Mouse (Mus musculus): Measurements from ENCODE around the gene Ccdc174. TPM values are rescaled to one million over a fixed set of nuclear protein-coding genes. Genes with fewer than 3 reads are reported as not detected.

Gene Ccdc174
- 28.4 and 35.5 TPM in 2 replicates for polyA plus RNA-seq (2015; fragmentation: Nextera tagmentation; extraction: Ambion mirVana)

DNA sequence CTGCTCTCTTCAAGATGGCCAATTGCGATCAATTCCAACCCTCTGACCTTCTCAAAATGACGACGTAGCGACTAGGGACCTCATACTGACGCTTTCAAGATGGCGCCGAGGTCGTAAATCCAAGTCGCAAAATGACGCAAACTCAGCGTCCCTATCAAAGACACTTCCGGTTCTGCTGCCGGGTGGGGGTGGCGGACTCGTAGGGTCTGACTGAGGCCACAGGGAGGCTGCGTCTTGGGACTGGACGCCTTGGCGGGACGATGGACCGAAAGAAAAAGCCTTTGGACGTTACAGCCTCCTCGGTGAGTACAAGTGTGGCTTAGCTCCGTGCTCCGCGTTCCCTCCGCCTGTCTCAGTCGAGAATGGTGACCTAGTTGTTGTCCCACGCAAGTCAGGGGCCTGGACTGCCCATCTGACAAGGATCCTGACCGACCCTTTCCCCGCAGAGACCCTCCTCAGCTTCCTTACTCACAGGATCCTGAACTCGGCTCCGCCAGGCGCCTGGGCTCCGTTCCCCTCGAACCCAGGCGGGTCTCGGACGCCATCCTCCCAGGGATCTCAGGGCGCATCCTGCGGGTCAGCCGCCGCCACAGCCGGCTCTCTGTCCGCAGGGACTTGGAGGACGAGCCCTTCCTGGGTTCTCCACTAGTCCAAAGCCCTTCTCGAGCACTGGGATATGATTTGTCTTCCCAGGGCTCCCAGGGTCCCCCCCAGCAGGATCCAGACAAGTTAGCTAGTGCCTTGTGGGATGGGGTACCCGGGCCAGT is at the start of gene Ccdc174:
Ccdc174 (plus strand) TSS at position 169 of the 767 bp plus-strand sequence.
- H3K4me3 ChIP-seq (ENCODE audit: low read length): peak within 1 kb of the TSS; percentile 98
- H3K9me3 ChIP-seq (ENCODE audit: control insufficient read depth, low read length): no peaks in the 10 kb centered on the region
- H3K36me3 ChIP-seq (ENCODE audit: control insufficient read depth, insufficient read depth, low read length): peaks cover 7% of the 10 kb centered on the region
- H3K4me2 ChIP-seq (ENCODE audit: low read depth, low read length): peak within 1 kb of the TSS; percentile 86
- under 1% methylated on average over 47 of the region's 47 CpGs for WGBS
- peak; percentile 97 for ATAC-seq (ENCODE audit: low read depth)
- H3K4me1 ChIP-seq (replicated peaks; ENCODE audit: control insufficient read depth, insufficient read depth, low read length): peaks cover 7% of the 10 kb centered on the region
- peak within 1 kb of the TSS; percentile 47 for H3K27ac ChIP-seq (ENCODE audit: low read length)
- peak within 1 kb of the TSS; percentile 98 for H3K9ac ChIP-seq (ENCODE audit: low read length)
- H3K27me3 ChIP-seq (ENCODE audit: control insufficient read depth, insufficient read depth, low read depth, low read length): no peaks in the 10 kb centered on the region

- H3K4me3 ChIP-seq (ENCODE audit: low read length): no peak overlapping the region
- no peaks in the 10 kb centered on the region for H3K36me3 ChIP-seq (ENCODE audit: control insufficient read depth, insufficient read depth, low read length)
- 54% methylated on average over 3 of the region's 3 CpGs for WGBS
Observed at GRCm38 (mm10) chr6:91832863-91833440, 44.9 kb upstream of the Ccdc174 start.

GRCm38 (mm10) chr6:91839010-91839871 is 38.6 kb upstream of the Ccdc174 start:
- H3K4me1 ChIP-seq (replicated peaks; ENCODE audit: control insufficient read depth, insufficient read depth, low read length): 0 out of 2 replicates have a peak, but pooled peaks cover 4% of the 10 kb centered on the region
- no peak overlapping the region for H3K27ac ChIP-seq (ENCODE audit: low read length)
- no peak overlapping the region for H3K9ac ChIP-seq (ENCODE audit: low read length)
- H3K9me3 ChIP-seq (ENCODE audit: control insufficient read depth, low read length): no peaks in the 10 kb centered on the region
- 13% methylated on average over 23 of the region's 23 CpGs for WGBS
- peaks cover 33% of the 10 kb centered on the region for H3K27me3 ChIP-seq (ENCODE audit: control insufficient read depth, insufficient read depth, low read depth, low read length)
- ATAC-seq (ENCODE audit: low read depth): no peak
- H3K4me3 ChIP-seq (ENCODE audit: low read length): no peak overlapping the region
- no peak overlapping the region for H3K4me2 ChIP-seq (ENCODE audit: low read depth, low read length)
- no peaks in the 10 kb centered on the region for H3K36me3 ChIP-seq (ENCODE audit: control insufficient read depth, insufficient read depth, low read length)

More at GRCm38 (mm10) chr6:91832863-91833440, 44.9 kb upstream of the Ccdc174 start:
- Histone ChIP-seq H3K9me3 (ENCODE audit: control insufficient read depth, low read length) (no peaks in the 10 kb centered on the region), H3K4me2 (ENCODE audit: low read depth, low read length) (no peak overlapping the region), H3K4me1 (replicated peaks; ENCODE audit: control insufficient read depth, insufficient read depth, low read length) (no peaks in the 10 kb centered on the region), H3K27ac (ENCODE audit: low read length) (no peak overlapping the region), H3K9ac (ENCODE audit: low read length) (no peak overlapping the region), H3K27me3 (ENCODE audit: control insufficient read depth, insufficient read depth, low read depth, low read length) (no peaks in the 10 kb centered on the region)
- no peak for ATAC-seq (ENCODE audit: low read depth)

GRCm38 (mm10) chr6:91842897-91843627 is 34.8 kb upstream of the Ccdc174 start:
- no peak for ATAC-seq (ENCODE audit: low read depth)
- Histone ChIP-seq H3K27me3 (ENCODE audit: control insufficient read depth, insufficient read depth, low read depth, low read length) (peaks cover 47% of the 10 kb centered on the region), H3K4me1 (replicated peaks; ENCODE audit: control insufficient read depth, insufficient read depth, low read length) (0 out of 2 replicates have a peak, but pooled peaks cover 4% of the 10 kb centered on the region), H3K9me3 (ENCODE audit: control insufficient read depth, low read length) (no peaks in the 10 kb centered on the region), H3K36me3 (ENCODE audit: control insufficient read depth, insufficient read depth, low read length) (no peaks in the 10 kb centered on the region), H3K27ac (ENCODE audit: low read length) (no peak overlapping the region), H3K4me2 (ENCODE audit: low read depth, low read length) (peak overlapping the region; percentile 70), H3K4me3 (ENCODE audit: low read length) (peak overlapping the region; percentile 41), H3K9ac (ENCODE audit: low read length) (no peak overlapping the region)
- 2% methylated on average over 46 of the region's 46 CpGs for WGBS

DNA sequence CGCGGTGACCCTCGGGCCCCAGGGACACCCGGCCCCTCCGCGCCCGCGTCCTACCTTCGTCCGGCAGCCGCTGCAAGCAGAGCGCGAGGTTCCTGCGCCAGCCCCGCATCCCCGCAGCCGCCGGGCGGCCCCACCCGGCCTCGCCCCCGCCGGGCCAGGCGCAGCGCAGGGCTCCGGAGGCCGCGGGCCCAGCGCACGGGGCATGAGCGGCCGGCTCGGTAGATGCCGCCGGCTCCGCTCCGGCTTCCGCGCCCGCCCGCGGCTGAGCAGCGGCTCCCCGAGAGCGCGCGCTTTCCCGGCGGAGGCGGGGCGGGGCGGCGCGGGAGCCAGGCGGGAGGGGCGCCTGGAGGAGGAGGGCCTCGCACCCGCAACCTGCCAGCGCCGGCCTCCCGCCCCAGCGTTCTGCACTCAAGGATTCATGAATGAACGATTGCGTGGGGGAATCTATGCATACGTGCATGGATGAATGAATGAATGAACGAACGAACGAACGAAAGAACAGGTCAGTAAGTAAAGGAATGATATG is 34.2 kb upstream of the Ccdc174 start:
- H3K4me3 ChIP-seq (ENCODE audit: low read length): peak overlapping the region; percentile 41
- H3K4me2 ChIP-seq (ENCODE audit: low read depth, low read length): peak overlapping the region; percentile 70
- H3K27me3 ChIP-seq (ENCODE audit: control insufficient read depth, insufficient read depth, low read depth, low read length): peaks cover 47% of the 10 kb centered on the region
- no peak overlapping the region for H3K27ac ChIP-seq (ENCODE audit: low read length)
- no peaks in the 10 kb centered on the region for H3K36me3 ChIP-seq (ENCODE audit: control insufficient read depth, insufficient read depth, low read length)
- H3K9me3 ChIP-seq (ENCODE audit: control insufficient read depth, low read length): no peaks in the 10 kb centered on the region
- H3K4me1 ChIP-seq (replicated peaks; ENCODE audit: control insufficient read depth, insufficient read depth, low read length): 0 out of 2 replicates have a peak, but pooled peaks cover 4% of the 10 kb centered on the region
- no peak for ATAC-seq (ENCODE audit: low read depth)
- no peak overlapping the region for H3K9ac ChIP-seq (ENCODE audit: low read length)
- WGBS: 4% methylated on average over 61 of the region's 69 CpGs

- ATAC-seq (ENCODE audit: low read depth): no peak
- no peaks in the 10 kb centered on the region for H3K4me1 ChIP-seq (replicated peaks; ENCODE audit: control insufficient read depth, insufficient read depth, low read length)
- no peak overlapping the region for H3K4me3 ChIP-seq (ENCODE audit: low read length)
- 10% methylated on average over 2 of the region's 2 CpGs for WGBS
- H3K27ac ChIP-seq (ENCODE audit: low read length): no peak overlapping the region
- H3K36me3 ChIP-seq (ENCODE audit: control insufficient read depth, insufficient read depth, low read length): no peaks in the 10 kb centered on the region
- H3K9ac ChIP-seq (ENCODE audit: low read length): no peak overlapping the region
- H3K4me2 ChIP-seq (ENCODE audit: low read depth, low read length): no peak overlapping the region
- no peaks in the 10 kb centered on the region for H3K9me3 ChIP-seq (ENCODE audit: control insufficient read depth, low read length)
- no peaks in the 10 kb centered on the region for H3K27me3 ChIP-seq (ENCODE audit: control insufficient read depth, insufficient read depth, low read depth, low read length)
Observed at GRCm38 (mm10) chr6:91852550-91852949, 25.3 kb upstream of the Ccdc174 start.

GRCm38 (mm10) chr6:91858339-91858738 is 19.5 kb upstream of the Ccdc174 start:
- Histone ChIP-seq H3K9me3 (ENCODE audit: control insufficient read depth, low read length) (no peaks in the 10 kb centered on the region), H3K36me3 (ENCODE audit: control insufficient read depth, insufficient read depth, low read length) (no peaks in the 10 kb centered on the region), H3K4me3 (ENCODE audit: low read length) (no peak overlapping the region), H3K4me2 (ENCODE audit: low read depth, low read length) (no peak overlapping the region), H3K27ac (ENCODE audit: low read length) (no peak overlapping the region), H3K4me1 (replicated peaks; ENCODE audit: control insufficient read depth, insufficient read depth, low read length) (no peaks in the 10 kb centered on the region), H3K9ac (ENCODE audit: low read length) (no peak overlapping the region), H3K27me3 (ENCODE audit: control insufficient read depth, insufficient read depth, low read depth, low read length) (no peaks in the 10 kb centered on the region)
- ATAC-seq (ENCODE audit: low read depth): no peak
- 61% methylated on average over 5 of the region's 5 CpGs for WGBS

DNA sequence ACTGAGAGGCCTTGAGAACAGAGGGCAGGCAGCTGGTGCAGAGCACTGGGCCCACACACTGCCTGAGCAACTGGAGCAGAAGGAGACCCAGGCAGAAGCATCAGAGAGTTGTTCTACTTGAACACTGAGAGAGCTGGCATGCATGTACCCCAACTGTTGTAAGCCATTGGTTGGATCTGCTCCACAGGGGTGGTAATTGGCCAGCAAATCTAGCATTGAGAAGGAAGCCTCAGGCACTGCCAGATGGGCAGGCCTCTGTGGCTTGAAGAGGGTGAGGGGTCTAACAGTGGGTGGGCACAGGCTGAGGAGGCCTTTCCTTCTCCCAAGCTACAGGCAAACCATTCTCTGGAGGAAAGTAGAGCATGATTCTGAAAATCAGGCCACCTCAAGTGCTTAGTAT is 15.0 kb upstream of the Ccdc174 start:
- no peaks in the 10 kb centered on the region for H3K27me3 ChIP-seq (ENCODE audit: control insufficient read depth, insufficient read depth, low read depth, low read length)
- no peak for ATAC-seq (ENCODE audit: low read depth)

More for the DNA sequence above, 15.0 kb upstream of the Ccdc174 start:
- Histone ChIP-seq H3K4me1 (replicated peaks; ENCODE audit: control insufficient read depth, insufficient read depth, low read length) (no peaks in the 10 kb centered on the region), H3K9ac (ENCODE audit: low read length) (no peak overlapping the region), H3K9me3 (ENCODE audit: control insufficient read depth, low read length) (no peaks in the 10 kb centered on the region), H3K27ac (ENCODE audit: low read length) (no peak overlapping the region), H3K4me3 (ENCODE audit: low read length) (no peak overlapping the region), H3K4me2 (ENCODE audit: low read depth, low read length) (no peak overlapping the region), H3K36me3 (ENCODE audit: control insufficient read depth, insufficient read depth, low read length) (no peaks in the 10 kb centered on the region)
